Mouse (Mus musculus) intestine, postnatal 0 days (tissue): ENCODE measurements around the gene Svopl. TPM values are rescaled to one million over a fixed set of nuclear protein-coding genes. Genes with fewer than 3 reads are reported as not detected.

Experiments
- ATAC-seq: fragments of 200-750 bp; cut with Nextera tagmentation; 2 replicates; pipeline ENCODE4 v1.8.0; 2017; ENCODE audit warnings: mild to moderate bottlenecking, moderate TSS enrichment, moderate library complexity
- H3K27ac ChIP-seq: fragments of 300-500 bp; sonication (generic); 2 replicates; pipeline ENCODE4 v1.5.1; 2014; ENCODE audit warnings: mild to moderate bottlenecking, low read depth, low read length, moderate library complexity
- H3K27me3 ChIP-seq: fragments of 300-500 bp; sonication (generic); replicated peaks from 2 replicates; pipeline ENCODE4 v1.6.1; 2014; ENCODE audit warnings: low read length, mixed read lengths; ENCODE audit not compliant: control insufficient read depth, insufficient read depth
- H3K36me3 ChIP-seq: fragments of 300-500 bp; sonication (generic); 2 replicates; pipeline ENCODE4 v1.6.1; 2014; ENCODE audit warnings: mild to moderate bottlenecking, moderate library complexity; ENCODE audit not compliant: control insufficient read depth, insufficient read depth
- H3K4me1 ChIP-seq: fragments of 300-500 bp; sonication (generic); replicated peaks from 2 replicates; pipeline ENCODE4 v1.6.1; 2014; ENCODE audit warnings: antibody characterized with exemption, low read length, mixed read lengths; ENCODE audit not compliant: control insufficient read depth, insufficient read depth
- H3K4me2 ChIP-seq: fragments of 300-500 bp; sonication (generic); replicated peaks from 2 replicates; pipeline ENCODE4 v1.6.1; 2014; ENCODE audit warnings: low read depth, mild to moderate bottlenecking, moderate library complexity
- H3K4me3 ChIP-seq: fragments of 300-500 bp; sonication (generic); 2 replicates; pipeline ENCODE4 v1.5.1; 2014; ENCODE audit warnings: low read depth, low read length
- H3K9ac ChIP-seq: fragments of 300-500 bp; sonication (generic); 2 replicates; pipeline ENCODE4 v1.6.1; 2014; ENCODE audit warnings: mild to moderate bottlenecking, low read depth, low read length
- H3K9me3 ChIP-seq: fragments of 300-500 bp; sonication (generic); 2 replicates; pipeline ENCODE4 v1.6.1; 2016; ENCODE audit warnings: mixed run types; ENCODE audit not compliant: control insufficient read depth
- CTCF ChIP-seq: sonication (generic); IDR thresholded peaks from 2 replicates; pipeline ENCODE4 v1.5.1; 2016; ENCODE audit warnings: low read depth, mild to moderate bottlenecking, control low read depth, antibody characterized with exemption, moderate library complexity
- WGBS: fragments of 180-500 bp; shearing (Covaris S2); extraction: QIAGEN DNeasy Blood & Tissue Kit; methylation state at CpG from one replicate; pipeline ENCODE4 v1.1.7; 2014; 5-methylcytosine and 5-hydroxymethylcytosine counted together
- polyA plus RNA-seq: library from polyadenylated mRNA; unstranded; fragments of >200 nt; fragmentation: Nextera tagmentation; extraction: Ambion mirVana; gene quantifications from 2 replicates; pipeline ENCODE4 v1.2.1, GENCODE M21; 2015

Gene Svopl
- polyA plus RNA-seq, 1 experiment from 2014 or later: 0.68 TPM

DNA sequence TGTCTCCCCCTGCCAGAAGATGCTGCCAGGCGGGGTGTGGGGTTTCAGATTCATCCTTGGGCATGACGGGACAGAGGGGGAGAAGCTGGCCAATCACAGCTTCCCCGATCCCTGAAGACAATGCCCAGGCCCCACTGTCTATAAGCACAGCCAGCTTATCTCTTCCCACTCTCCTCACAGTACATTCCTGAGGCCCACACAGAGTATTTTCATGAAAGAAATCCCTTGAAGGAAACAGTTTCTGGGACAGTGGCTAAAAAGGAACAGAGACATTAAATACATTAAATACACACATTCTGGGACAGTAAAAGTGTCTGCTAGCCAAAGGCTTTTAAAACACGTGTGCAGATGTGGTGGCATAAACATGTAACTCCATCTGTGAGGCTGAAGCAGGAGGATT is 33.6 kb upstream of the Svopl start:
- no peak for TF ChIP-seq CTCF
- 63% methylated on average over 4 of the region's 4 CpGs for WGBS
- no peak overlapping the region for H3K4me3 ChIP-seq
- H3K27me3 ChIP-seq: no peaks in the 10 kb centered on the region
- H3K9ac ChIP-seq: no peak overlapping the region
- H3K27ac ChIP-seq: no peak overlapping the region
- no peak for ATAC-seq
- H3K4me2 ChIP-seq: no peak overlapping the region
- H3K4me1 ChIP-seq: no peaks in the 10 kb centered on the region
- H3K36me3 ChIP-seq: no peaks in the 10 kb centered on the region
- no peaks in the 10 kb centered on the region for H3K9me3 ChIP-seq

DNA sequence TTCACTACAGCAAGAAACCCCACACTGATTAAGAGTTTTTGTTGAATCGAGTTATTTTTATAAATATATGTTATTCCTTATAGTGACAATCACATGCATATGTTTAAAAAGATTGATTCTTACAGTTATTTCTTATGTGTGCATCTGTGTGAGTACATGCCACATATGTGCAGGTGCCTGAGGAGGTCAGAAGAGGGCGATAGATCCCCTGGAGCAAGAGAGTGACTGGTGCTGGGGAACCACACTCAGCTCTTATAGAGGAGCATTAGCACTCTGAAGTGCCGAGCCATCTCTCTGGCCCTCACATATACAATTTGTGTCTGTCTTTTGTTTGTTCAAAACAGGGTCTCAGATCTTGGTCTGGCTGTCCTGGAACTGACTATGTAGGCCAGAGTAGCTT is 26.8 kb upstream of the Svopl start:
- Histone ChIP-seq H3K9ac (no peak overlapping the region), H3K27me3 (no peaks in the 10 kb centered on the region), H3K4me1 (no peaks in the 10 kb centered on the region), H3K27ac (no peak overlapping the region), H3K4me3 (no peak overlapping the region), H3K4me2 (no peak overlapping the region), H3K36me3 (no peaks in the 10 kb centered on the region), H3K9me3 (no peaks in the 10 kb centered on the region)
- no peak for TF ChIP-seq CTCF
- no peak for ATAC-seq
- WGBS: 94% methylated on average over 3 of the region's 3 CpGs

DNA sequence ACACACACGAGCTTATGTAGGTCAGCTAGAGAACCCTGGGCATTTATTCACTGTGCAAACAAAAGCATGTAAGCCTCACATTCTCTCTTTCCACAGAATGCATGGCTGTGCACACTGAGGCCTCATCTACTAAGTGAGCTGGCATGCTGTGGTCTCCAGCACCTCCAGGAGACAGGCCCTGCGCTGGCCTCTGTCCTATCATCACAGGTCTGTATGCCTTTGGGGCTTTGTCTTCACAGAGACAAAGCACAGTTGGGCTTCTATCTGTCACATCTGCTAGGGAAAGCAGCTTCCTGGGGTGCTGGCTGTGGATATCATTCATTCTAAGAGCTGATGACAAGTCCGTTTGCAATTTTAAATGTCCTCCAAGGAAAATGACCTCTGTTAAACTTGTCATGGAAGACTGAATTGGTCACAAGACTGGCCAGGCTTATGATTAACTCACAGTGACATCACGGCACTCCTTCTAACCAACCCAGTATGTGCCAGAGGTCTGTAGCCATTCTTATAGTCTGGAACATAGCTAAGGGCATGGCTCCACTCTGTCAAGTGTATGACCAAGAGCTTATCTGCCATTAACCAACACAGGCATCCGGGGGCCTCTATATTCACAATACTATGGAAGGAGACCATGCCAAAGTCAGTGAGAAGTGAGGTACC is 25.5 kb upstream of the Svopl start:
- Histone ChIP-seq H3K9me3 (no peaks in the 10 kb centered on the region), H3K4me2 (no peak overlapping the region), H3K4me3 (no peak overlapping the region), H3K9ac (no peak overlapping the region), H3K4me1 (no peaks in the 10 kb centered on the region), H3K27ac (no peak overlapping the region), H3K36me3 (no peaks in the 10 kb centered on the region), H3K27me3 (no peaks in the 10 kb centered on the region)
- TF ChIP-seq CTCF: no peak
- 56% methylated on average over 5 of the region's 5 CpGs for WGBS
- peak; percentile 57; the same call in 1 of the 2 replicates for ATAC-seq

DNA sequence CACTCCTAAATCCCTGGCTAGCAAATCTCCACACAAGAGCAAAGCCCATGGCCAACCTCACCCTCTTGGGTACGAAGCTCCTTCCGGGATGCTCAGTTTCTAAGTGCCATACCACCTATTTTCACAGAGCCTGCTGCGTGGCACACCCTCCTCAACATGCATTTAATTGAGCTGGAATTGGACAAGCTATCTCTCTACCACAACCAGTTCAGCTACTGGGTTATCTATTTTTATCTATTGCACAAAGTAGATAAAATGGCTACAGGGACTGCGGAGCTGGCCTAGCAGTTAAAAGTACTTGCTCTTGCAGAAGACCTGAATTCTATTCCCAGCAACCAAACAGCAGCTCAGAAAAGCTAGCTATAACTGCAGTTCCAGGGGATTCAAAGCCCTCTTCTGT is 24.5 kb upstream of the Svopl start:
- no peaks in the 10 kb centered on the region for H3K27me3 ChIP-seq
- no peak for ATAC-seq
- TF ChIP-seq CTCF: no peak
- no peaks in the 10 kb centered on the region for H3K9me3 ChIP-seq
- no peak overlapping the region for H3K4me2 ChIP-seq
- no peaks in the 10 kb centered on the region for H3K4me1 ChIP-seq
- H3K4me3 ChIP-seq: no peak overlapping the region
- H3K36me3 ChIP-seq: no peaks in the 10 kb centered on the region
- no peak overlapping the region for H3K27ac ChIP-seq
- 75% methylated on average over 4 of the region's 4 CpGs for WGBS
- H3K9ac ChIP-seq: no peak overlapping the region

DNA sequence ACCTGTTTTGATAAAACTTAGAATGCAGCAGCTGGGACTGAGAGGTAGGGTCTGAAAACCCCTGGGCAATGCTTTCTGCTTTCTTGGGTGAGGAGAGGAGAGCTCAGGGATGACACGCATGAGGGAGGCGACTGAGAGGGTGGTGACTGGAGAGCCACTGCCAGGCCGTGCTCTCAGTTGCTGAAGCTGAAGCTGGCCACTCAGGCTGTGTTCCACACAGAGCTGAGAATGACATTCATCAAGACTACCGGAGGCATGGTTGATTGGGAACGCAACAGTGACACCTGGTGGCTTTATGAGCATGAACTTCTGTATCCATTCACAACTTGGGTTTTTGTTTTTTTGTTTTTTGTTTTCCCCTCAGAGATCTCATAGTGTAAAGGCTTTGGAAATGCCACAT is 19.4 kb upstream of the Svopl start:
- Histone ChIP-seq H3K36me3 (peaks cover 3% of the 10 kb centered on the region; the same call in 1 of the 2 replicates), H3K27me3 (no peaks in the 10 kb centered on the region), H3K4me2 (no peak overlapping the region), H3K4me3 (no peak overlapping the region), H3K9ac (no peak overlapping the region), H3K9me3 (no peaks in the 10 kb centered on the region), H3K27ac (no peak overlapping the region), H3K4me1 (no peaks in the 10 kb centered on the region)
- TF ChIP-seq CTCF: peak; percentile 90
- WGBS: 4% methylated on average over 5 of the region's 5 CpGs
- 0 out of 2 replicates have a peak, but pooled peaks have one; percentile 19 for ATAC-seq

DNA sequence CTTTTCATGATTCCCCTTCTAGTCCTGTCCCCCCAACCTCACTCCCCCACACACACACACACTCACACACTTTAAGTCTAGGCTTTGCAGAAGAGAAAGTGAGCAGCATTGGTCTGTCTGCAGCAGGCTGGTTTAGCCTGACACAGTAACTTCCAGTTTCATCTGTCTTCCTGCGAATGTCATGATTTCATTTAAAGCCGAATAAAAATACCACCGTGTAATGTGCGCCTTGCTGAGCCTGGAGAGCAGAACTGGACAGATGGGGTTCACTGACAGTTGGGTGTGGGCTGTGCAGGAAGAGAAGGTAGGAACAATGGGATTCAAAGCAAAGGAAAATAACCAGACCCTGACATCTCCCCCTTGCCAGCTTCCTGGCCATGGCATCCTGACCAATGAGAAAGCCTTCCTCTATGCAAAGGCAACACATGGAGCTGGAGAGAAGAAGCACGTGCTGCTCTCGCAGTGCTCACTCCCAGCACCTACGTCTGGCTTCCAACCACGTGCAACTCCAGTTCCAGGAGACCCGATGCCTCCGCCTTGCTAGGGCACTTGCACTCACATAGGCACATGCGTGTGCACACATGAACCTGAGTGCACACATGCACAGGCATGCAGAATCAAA is 18.8 kb upstream of the Svopl start:
- no peak for TF ChIP-seq CTCF
- Histone ChIP-seq H3K27me3 (no peaks in the 10 kb centered on the region), H3K4me3 (no peak overlapping the region), H3K4me1 (no peaks in the 10 kb centered on the region), H3K27ac (no peak overlapping the region), H3K9me3 (no peaks in the 10 kb centered on the region), H3K9ac (no peak overlapping the region), H3K36me3 (peaks cover 3% of the 10 kb centered on the region; the same call in 1 of the 2 replicates), H3K4me2 (no peak overlapping the region)
- WGBS: 76% methylated on average over 11 of the region's 11 CpGs
- ATAC-seq: 0 out of 2 replicates have a peak, but pooled peaks have one; percentile 2
